Mouse (Mus musculus): ENCODE measurements around the gene Apoc4. TPM values are rescaled to one million over a fixed set of nuclear protein-coding genes. Genes with fewer than 3 reads are reported as not detected.

Apoc4 gene
- total and polyA plus RNA-seq, 2 experiments = 2,845 to 3,664 TPM

DNA sequence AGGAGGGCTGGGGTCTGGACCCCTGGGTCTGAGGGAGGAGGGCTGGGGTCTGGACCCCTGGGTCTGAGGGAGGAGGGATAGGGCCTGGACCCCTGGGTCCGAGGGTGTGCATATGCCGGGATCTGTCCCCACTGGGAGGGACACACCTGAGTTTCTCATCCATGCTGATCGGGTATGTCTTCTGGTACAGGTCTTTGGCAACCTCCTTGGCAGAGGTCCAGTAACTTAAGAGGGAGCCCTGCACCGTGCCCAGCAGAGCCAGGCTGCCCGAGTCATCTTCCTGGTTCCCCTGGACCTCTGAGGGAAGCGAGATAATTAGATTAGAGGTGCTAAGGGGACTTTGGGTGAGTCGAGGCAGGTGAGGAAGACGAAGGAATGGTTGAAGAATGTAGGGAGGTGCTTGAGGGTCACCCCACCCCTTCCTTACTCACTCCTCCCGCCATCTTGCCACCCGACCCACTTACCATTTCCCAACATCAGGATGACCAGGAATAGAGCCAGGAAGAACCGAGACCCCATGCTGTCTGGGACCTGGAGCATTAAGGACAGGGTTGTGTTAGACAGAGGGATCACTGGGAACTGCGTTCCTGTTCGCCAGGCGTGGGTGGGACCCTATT, 8.1 kb downstream of the Apoc4 start:
- 56% methylated on average over 14 of the region's 14 CpGs for WGBS

DNA sequence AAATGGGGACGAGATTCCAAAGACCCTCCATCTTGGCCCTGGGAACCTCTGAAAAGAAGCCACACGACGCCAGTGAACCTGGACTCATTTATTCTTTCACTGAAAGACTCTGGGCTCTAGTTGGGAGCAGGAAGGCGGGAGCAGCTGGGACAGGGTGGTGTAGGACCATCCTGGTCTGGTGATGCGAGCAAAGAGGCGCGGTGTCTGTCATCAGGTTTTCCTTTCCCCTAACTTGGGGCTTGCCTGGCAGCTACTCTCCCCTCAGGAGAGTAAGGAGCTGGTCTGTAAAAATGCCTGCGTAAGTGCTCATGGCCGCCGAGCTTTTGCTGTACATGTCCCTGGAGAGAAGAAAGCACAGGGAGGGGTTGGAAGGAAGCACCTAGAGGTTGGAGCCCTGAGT, 9.8 kb downstream of the Apoc4 start:
- H3K79me2 ChIP-seq (ENCODE audit: control insufficient read depth, insufficient read depth, low read length) = no peaks in the 10 kb centered on the region
- DNase-seq (ENCODE audit: extremely low read depth, low read depth, low spot score) = no peak

More for the DNA sequence above, 8.1 kb downstream of the Apoc4 start:
- no peak overlapping the region for H3K9ac ChIP-seq (ENCODE audit: low read depth, low read length)
- peaks cover 17% of the 10 kb centered on the region for H3K36me3 ChIP-seq (ENCODE audit: control insufficient read depth, insufficient read depth, low read length)
- TF ChIP-seq POLR2A (IDR thresholded peaks at IDR 0.05; ENCODE audit: extremely low read depth, insufficient read depth, low read length) (no peak), CTCF (IDR thresholded peaks at IDR 0.05; ENCODE audit: low read depth, low read length) (no peak)
- no peaks in the 10 kb centered on the region for H3K27me3 ChIP-seq (ENCODE audit: control insufficient read depth, insufficient read depth, low read length)
- H3K4me3 ChIP-seq (ENCODE audit: insufficient read depth, low read depth, low read length) = no peak overlapping the region
- DNase-seq (ENCODE audit: extremely low read depth, low read depth, low spot score) = peak; percentile 39
- H3K27ac ChIP-seq (replicated peaks; ENCODE audit: insufficient read depth, low read depth, low read length) = peak overlapping the region; percentile 18; the same call in 1 of the 2 replicates
- no peaks in the 10 kb centered on the region; the same call in 1 of the 2 replicates for H3K79me2 ChIP-seq (ENCODE audit: control insufficient read depth, insufficient read depth, low read length)
- peaks cover 25% of the 10 kb centered on the region for H3K4me1 ChIP-seq (ENCODE audit: control insufficient read depth, insufficient read depth, low read length)

DNA sequence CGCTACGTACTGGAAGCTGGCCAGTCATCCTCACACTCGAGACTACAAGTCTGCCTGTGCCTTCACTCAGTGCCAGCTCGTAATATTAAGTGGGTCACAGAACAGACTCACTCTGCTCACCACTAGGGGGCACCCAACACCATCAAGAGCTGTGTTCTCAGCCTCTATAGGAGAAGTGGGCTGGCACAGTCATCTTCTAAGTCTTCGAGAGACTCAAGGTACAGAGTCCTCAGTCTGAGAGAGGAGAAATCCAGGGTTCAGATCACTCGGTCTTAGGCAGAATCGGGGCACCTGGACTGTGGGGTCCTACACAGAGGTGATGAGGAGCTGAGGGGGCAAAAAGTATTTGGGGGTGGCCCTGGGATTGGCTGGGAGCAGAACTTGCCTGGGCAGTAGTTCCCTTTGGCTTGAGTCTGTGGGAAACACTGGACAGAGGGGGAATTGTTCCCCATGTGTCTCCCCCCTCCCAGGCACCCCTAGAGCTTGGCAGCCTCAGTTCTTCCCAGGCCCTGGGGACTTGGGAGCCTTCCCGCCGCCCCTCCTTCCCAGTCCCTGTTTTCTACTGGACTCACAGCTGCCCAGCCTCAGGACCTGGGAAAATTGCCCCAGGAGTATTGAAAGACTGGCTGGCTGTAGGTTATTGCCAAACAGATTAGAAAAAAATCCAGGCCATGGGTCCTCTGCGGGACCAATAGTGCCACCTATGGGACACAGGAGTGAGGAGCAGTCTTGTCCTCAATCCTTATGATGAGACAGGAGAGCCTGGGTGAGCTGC, 12.1 kb downstream of the Apoc4 start:
- TF ChIP-seq CTCF (IDR thresholded peaks at IDR 0.05; ENCODE audit: low read depth, low read length) (peak; percentile 73), POLR2A (IDR thresholded peaks at IDR 0.05; ENCODE audit: extremely low read depth, insufficient read depth, low read length) (no peak)
- peaks cover 7% of the 10 kb centered on the region for H3K79me2 ChIP-seq (ENCODE audit: control insufficient read depth, insufficient read depth, low read length)
- DNase-seq (ENCODE audit: extremely low read depth, low read depth, low spot score) = peak; percentile 95
- peaks cover 4% of the 10 kb centered on the region; the same call in 1 of the 2 replicates for H3K36me3 ChIP-seq (ENCODE audit: control insufficient read depth, insufficient read depth, low read length)
- peaks cover 12% of the 10 kb centered on the region for H3K4me1 ChIP-seq (ENCODE audit: control insufficient read depth, insufficient read depth, low read length)
- no peaks in the 10 kb centered on the region for H3K27me3 ChIP-seq (ENCODE audit: control insufficient read depth, insufficient read depth, low read length)
- H3K4me3 ChIP-seq (ENCODE audit: insufficient read depth, low read depth, low read length) = no peak overlapping the region
- peak overlapping the region; percentile 91 for H3K27ac ChIP-seq (replicated peaks; ENCODE audit: insufficient read depth, low read depth, low read length)
- H3K9ac ChIP-seq (ENCODE audit: low read depth, low read length) = peak overlapping the region; percentile 48
- WGBS = 0% methylated on average over 10 of the region's 10 CpGs

More for the DNA sequence above, 9.8 kb downstream of the Apoc4 start:
- Histone ChIP-seq H3K27me3 (ENCODE audit: control insufficient read depth, insufficient read depth, low read length) (no peaks in the 10 kb centered on the region), H3K9ac (ENCODE audit: low read depth, low read length) (no peak overlapping the region), H3K36me3 (ENCODE audit: control insufficient read depth, insufficient read depth, low read length) (peaks cover 9% of the 10 kb centered on the region), H3K4me3 (ENCODE audit: insufficient read depth, low read depth, low read length) (no peak overlapping the region), H3K27ac (replicated peaks; ENCODE audit: insufficient read depth, low read depth, low read length) (no peak overlapping the region), H3K4me1 (ENCODE audit: control insufficient read depth, insufficient read depth, low read length) (peaks cover 17% of the 10 kb centered on the region; the same call in 1 of the 2 replicates)
- 93% methylated on average over 10 of the region's 10 CpGs for WGBS
- TF ChIP-seq CTCF (IDR thresholded peaks at IDR 0.05; ENCODE audit: low read depth, low read length) = no peak
- TF ChIP-seq POLR2A (IDR thresholded peaks at IDR 0.05; ENCODE audit: extremely low read depth, insufficient read depth, low read length) = no peak

DNA sequence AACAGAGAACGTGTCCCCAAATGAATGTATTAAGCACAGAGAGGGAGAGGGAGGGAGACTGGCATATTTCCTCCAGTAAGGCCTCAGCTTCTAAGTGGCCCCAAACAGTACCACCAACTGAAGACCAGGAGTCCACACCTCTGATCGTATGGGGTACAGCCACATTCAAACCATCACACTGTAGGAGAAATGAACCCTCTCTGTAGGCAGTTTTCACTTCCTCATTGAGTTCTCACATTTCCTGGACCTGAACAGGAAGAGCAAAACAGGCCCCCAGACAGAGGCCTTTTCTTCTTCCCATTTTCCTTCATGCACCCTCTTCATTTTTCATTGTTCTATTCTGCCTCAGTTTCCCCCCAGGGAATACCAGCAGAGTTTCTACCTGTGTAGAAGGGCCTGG, 13.8 kb downstream of the Apoc4 start:
- Histone ChIP-seq H3K4me3 (ENCODE audit: insufficient read depth, low read depth, low read length) (no peak overlapping the region), H3K36me3 (ENCODE audit: control insufficient read depth, insufficient read depth, low read length) (peaks cover 3% of the 10 kb centered on the region; the same call in 1 of the 2 replicates), H3K9ac (ENCODE audit: low read depth, low read length) (no peak overlapping the region), H3K4me1 (ENCODE audit: control insufficient read depth, insufficient read depth, low read length) (peaks cover 19% of the 10 kb centered on the region), H3K27me3 (ENCODE audit: control insufficient read depth, insufficient read depth, low read length) (no peaks in the 10 kb centered on the region), H3K27ac (replicated peaks; ENCODE audit: insufficient read depth, low read depth, low read length) (peak overlapping the region; percentile 22; the same call in 1 of the 2 replicates), H3K79me2 (ENCODE audit: control insufficient read depth, insufficient read depth, low read length) (peaks cover 21% of the 10 kb centered on the region)
- WGBS = 81% methylated on average over 2 of the region's 2 CpGs
- TF ChIP-seq CTCF (IDR thresholded peaks at IDR 0.05; ENCODE audit: low read depth, low read length) = no peak
- no peak for TF ChIP-seq POLR2A (IDR thresholded peaks at IDR 0.05; ENCODE audit: extremely low read depth, insufficient read depth, low read length)
- no peak for DNase-seq (ENCODE audit: extremely low read depth, low read depth, low spot score)

DNA sequence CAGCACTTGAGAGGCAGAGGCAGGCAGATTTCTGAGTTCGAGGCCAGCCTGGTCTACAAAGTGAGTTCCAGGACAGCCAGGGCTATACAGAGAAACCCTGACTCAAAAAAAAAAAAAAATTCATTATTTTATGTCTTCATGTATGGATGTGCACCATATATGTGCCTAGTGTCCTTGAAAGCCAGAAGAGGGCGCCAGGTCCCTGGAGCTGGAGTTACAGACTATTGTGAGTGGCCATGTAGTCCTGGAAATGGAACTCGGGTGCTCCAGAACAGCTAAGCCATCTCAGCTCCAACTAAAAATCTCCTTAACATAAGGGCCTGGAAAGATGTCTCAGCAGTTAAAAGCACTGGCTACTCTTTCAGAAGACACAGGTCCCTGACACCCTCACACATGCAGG, 14.5 kb downstream of the Apoc4 start:
- WGBS = 59% methylated on average over 3 of the region's 3 CpGs
- peaks cover 19% of the 10 kb centered on the region for H3K4me1 ChIP-seq (ENCODE audit: control insufficient read depth, insufficient read depth, low read length)
- peaks cover 3% of the 10 kb centered on the region; the same call in 1 of the 2 replicates for H3K36me3 ChIP-seq (ENCODE audit: control insufficient read depth, insufficient read depth, low read length)
- H3K79me2 ChIP-seq (ENCODE audit: control insufficient read depth, insufficient read depth, low read length) = peaks cover 27% of the 10 kb centered on the region
- no peak overlapping the region for H3K9ac ChIP-seq (ENCODE audit: low read depth, low read length)
- TF ChIP-seq CTCF (IDR thresholded peaks at IDR 0.05; ENCODE audit: low read depth, low read length) (peak; percentile 49; the same call in 1 of the 2 replicates), POLR2A (IDR thresholded peaks at IDR 0.05; ENCODE audit: extremely low read depth, insufficient read depth, low read length) (no peak)
- no peak overlapping the region for H3K4me3 ChIP-seq (ENCODE audit: insufficient read depth, low read depth, low read length)
- peak; percentile 53 for DNase-seq (ENCODE audit: extremely low read depth, low read depth, low spot score)
- H3K27ac ChIP-seq (replicated peaks; ENCODE audit: insufficient read depth, low read depth, low read length) = no peak overlapping the region
- no peaks in the 10 kb centered on the region for H3K27me3 ChIP-seq (ENCODE audit: control insufficient read depth, insufficient read depth, low read length)
